Mouse (Mus musculus) CH12.LX (cell line): ENCODE measurements around the gene Nhsl1. TPM values are rescaled to one million over a fixed set of nuclear protein-coding genes. Genes with fewer than 3 reads are reported as not detected.

ENCODE experiments used
- DNase-seq: peaks from one replicate; pipeline ENCODE4 v3.0.0-alpha.2; 2013; ENCODE audit errors: extremely low read depth
- H3K27ac ChIP-seq: 2 replicates; pipeline ENCODE4 v1.5.1; 2012; ENCODE audit warnings: low read depth, mild to moderate bottlenecking, control low read depth, moderate library complexity; ENCODE audit not compliant: insufficient read depth
- H3K27me3 ChIP-seq: replicated peaks from 2 replicates; pipeline ENCODE3; 2012; ENCODE audit warnings: inconsistent platforms
- H3K36me3 ChIP-seq, 2 experiments: replicated peaks in 1 of 2; 2 replicates each; pipeline versions ENCODE3 to v1.6.1; 2012; ENCODE audit warnings: inconsistent platforms in 1 of 2, low read length in 1 of 2, mild to moderate bottlenecking in 1 of 2, mixed read lengths in 1 of 2, moderate library complexity in 1 of 2; ENCODE audit not compliant: control insufficient read depth in 1 of 2, insufficient read depth in 1 of 2
- H3K4me1 ChIP-seq, 2 experiments: 2 replicates each; pipeline ENCODE4 v1.6.1; 2012; ENCODE audit warnings: inconsistent platforms in 1 of 2, moderate library complexity in 1 of 2; ENCODE audit not compliant: insufficient read depth in 2 of 2, control insufficient read depth in 1 of 2
- H3K4me2 ChIP-seq: 2 replicates; pipeline ENCODE4 v1.6.1; 2012; ENCODE audit warnings: low read depth, mild to moderate bottlenecking, control low read depth; ENCODE audit not compliant: poor library complexity, insufficient read depth, severe bottlenecking
- H3K4me3 ChIP-seq, 3 experiments: fragments of 150-350 bp in 1 of 3; sonication (generic) in 1 of 3; replicated peaks in 1 of 3; 2 replicates each; pipeline versions ENCODE3 to v1.5.1; 2011 to 2012; ENCODE audit warnings: low read depth in 2 of 3, low read length in 2 of 3, mild to moderate bottlenecking in 2 of 3, moderate library complexity in 2 of 3, control low read depth in 1 of 3, improper control_type of control experiment in 1 of 3, inconsistent platforms in 1 of 3, mixed read lengths in 1 of 3; ENCODE audit not compliant: poor library complexity in 1 of 3
- H3K79me2 ChIP-seq: replicated peaks from 2 replicates; pipeline ENCODE4 v1.6.1; 2012; ENCODE audit warnings: mild to moderate bottlenecking, moderate library complexity; ENCODE audit not compliant: control insufficient read depth, poor library complexity, insufficient read depth, severe bottlenecking; ENCODE audit errors: extremely low read depth
- H3K9ac ChIP-seq: 2 replicates; pipeline ENCODE4 v1.6.1; 2012; ENCODE audit warnings: low read depth, mild to moderate bottlenecking, control low read depth, moderate library complexity; ENCODE audit not compliant: insufficient read depth
- H3K9me3 ChIP-seq: replicated peaks from 2 replicates; pipeline ENCODE3; 2012; ENCODE audit warnings: low read length, inconsistent platforms, mixed read lengths
- BHLHE40 ChIP-seq: IDR thresholded peaks from 2 replicates; pipeline ENCODE4 v1.6.1; 2011; ENCODE audit warnings: mild to moderate bottlenecking, low read depth, low read length, improper control_type of control experiment
- CHD2 ChIP-seq: IDR thresholded peaks from 2 replicates; pipeline ENCODE4 v1.6.1; 2011; ENCODE audit warnings: low read length, improper control_type of control experiment
- ETS1 ChIP-seq: conservative IDR thresholded peaks from 2 replicates; pipeline ENCODE4 v1.6.1; 2012; ENCODE audit warnings: low read depth, mild to moderate bottlenecking, inconsistent platforms, low read length, improper control_type of control experiment, moderate library complexity
- GABPA ChIP-seq: IDR thresholded peaks from 2 replicates; pipeline ENCODE4 v1.6.1; 2012; ENCODE audit warnings: low read depth, low read length, improper control_type of control experiment, inconsistent platforms; ENCODE audit not compliant: insufficient replicate concordance
- HCFC1 ChIP-seq: IDR thresholded peaks from 2 replicates; pipeline ENCODE4 v1.6.1; 2012; ENCODE audit warnings: low read depth, mild to moderate bottlenecking, inconsistent platforms, low read length, improper control_type of control experiment
- IRF4 ChIP-seq: IDR thresholded peaks from 2 replicates; pipeline ENCODE4 v1.6.1; 2014; ENCODE audit warnings: low read depth, mild to moderate bottlenecking, inconsistent platforms, low read length, improper control_type of control experiment
- MEF2A ChIP-seq: IDR thresholded peaks from 2 replicates; pipeline ENCODE4 v1.6.1; 2014; ENCODE audit warnings: low read depth, mild to moderate bottlenecking, inconsistent platforms, low read length, improper control_type of control experiment, borderline replicate concordance
- PAX5 ChIP-seq: IDR thresholded peaks from 2 replicates; pipeline ENCODE4 v1.6.1; 2012; ENCODE audit warnings: low read length, inconsistent platforms, mixed read lengths
- SMC3 ChIP-seq: IDR thresholded peaks from 2 replicates; pipeline ENCODE4 v1.6.1; 2011; ENCODE audit warnings: low read depth, low read length, improper control_type of control experiment
- TBP ChIP-seq: conservative IDR thresholded peaks from 2 replicates; pipeline ENCODE4 v1.6.1; 2011; ENCODE audit warnings: low read depth, low read length, improper control_type of control experiment
- UBTF ChIP-seq: IDR thresholded peaks from 2 replicates; pipeline ENCODE4 v1.6.1; 2012; ENCODE audit warnings: low read depth, mild to moderate bottlenecking, inconsistent platforms, low read length, improper control_type of control experiment, moderate library complexity
- USF2 ChIP-seq: conservative IDR thresholded peaks from 2 replicates; pipeline ENCODE4 v1.6.1; 2011; ENCODE audit warnings: low read depth, low read length, improper control_type of control experiment
- ZMIZ1 ChIP-seq: IDR thresholded peaks from 2 replicates; pipeline ENCODE4 v1.6.1; 2012; ENCODE audit warnings: low read depth, mild to moderate bottlenecking, inconsistent platforms, low read length, improper control_type of control experiment
- ZNF384 ChIP-seq: IDR thresholded peaks from 2 replicates; pipeline ENCODE4 v1.6.1; 2012; ENCODE audit warnings: low read depth, low read length, improper control_type of control experiment, inconsistent platforms
- dilution Hi-C: fragments of 300-500 bp; cut with MboI; formaldehyde crosslinking; loops from 2 replicates; pipeline ENCODE4 v1.14.3; 2020; ENCODE audit warnings: low sequenced_read_pairs; ENCODE audit not compliant: extremely low pct_unique_long_range_greater_than_20kb, extremely low pct_ligation_motif_present
- in situ Hi-C: fragments of 300-500 bp; cut with MboI; formaldehyde crosslinking; loops from 3 replicates; pipeline ENCODE4 v1.14.3; 2019; ENCODE audit warnings: low sequenced_read_pairs, low pct_ligation_motif_present, low pct_unique_long_range_greater_than_20kb, mixed read lengths
- polyA plus RNA-seq: library from polyadenylated mRNA; unstranded; fragments of >175 nt; gene quantifications from 2 replicates; pipeline ENCODE4 v1.2.1, GENCODE M21; 2012; ENCODE audit warnings: low read depth; ENCODE audit not compliant: insufficient read length
- total RNA-seq, 2 experiments: library from RNA; depleted of rRNA; stranded (reverse); fragments of 300-350 nt in 1 of 2; fragments of >200 nt in 1 of 2; gene quantifications; 2 replicates each; pipeline ENCODE4 v1.2.3; 2012 to 2014

The Nhsl1 gene
- total and polyA plus RNA-seq, 3 experiments, result 0.13 to 0.19 (median 0.15) TPM

DNA sequence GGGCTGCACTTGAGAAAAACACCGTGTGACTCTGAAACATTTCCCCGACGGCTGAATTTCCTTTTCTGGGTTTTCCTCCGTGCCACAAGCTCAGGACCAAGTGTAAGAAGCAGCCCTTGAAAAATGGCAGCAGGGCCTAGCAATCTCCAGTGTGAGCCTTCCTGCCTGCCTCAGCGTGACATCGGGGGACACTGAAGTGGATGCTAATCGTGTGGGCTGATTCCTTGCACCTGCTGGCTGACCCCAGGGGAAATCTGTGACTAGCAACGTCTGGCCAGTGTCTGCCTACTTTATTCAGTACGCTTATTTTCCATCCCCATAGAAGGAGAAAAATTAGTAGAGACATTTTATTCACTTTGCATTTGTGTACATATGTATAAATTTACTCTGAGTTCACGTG, 100.7 kb downstream of the Nhsl1 start:
- peak overlapping the region in 1 of 3 experiments; percentile 37 for H3K4me3 ChIP-seq
- dilution Hi-C loops, result no loop called here
- no peak for DNase-seq
- no peak overlapping the region for H3K4me2 ChIP-seq
- H3K36me3 ChIP-seq, result no peaks in the 10 kb centered on the region
- H3K4me1 ChIP-seq, result peaks cover 3 to 13% of the 10 kb centered on the region in 2 experiments
- TF ChIP-seq GABPA (no peak), BHLHE40 (0 out of 2 replicates have a peak, but pooled peaks have one; percentile 14)
- no peak overlapping the region for H3K9ac ChIP-seq
- in situ Hi-C loops, result no loop called here
- no peaks in the 10 kb centered on the region for H3K9me3 ChIP-seq
- no peak overlapping the region for H3K27ac ChIP-seq
- no peaks in the 10 kb centered on the region for H3K79me2 ChIP-seq
- no peaks in the 10 kb centered on the region for H3K27me3 ChIP-seq

DNA sequence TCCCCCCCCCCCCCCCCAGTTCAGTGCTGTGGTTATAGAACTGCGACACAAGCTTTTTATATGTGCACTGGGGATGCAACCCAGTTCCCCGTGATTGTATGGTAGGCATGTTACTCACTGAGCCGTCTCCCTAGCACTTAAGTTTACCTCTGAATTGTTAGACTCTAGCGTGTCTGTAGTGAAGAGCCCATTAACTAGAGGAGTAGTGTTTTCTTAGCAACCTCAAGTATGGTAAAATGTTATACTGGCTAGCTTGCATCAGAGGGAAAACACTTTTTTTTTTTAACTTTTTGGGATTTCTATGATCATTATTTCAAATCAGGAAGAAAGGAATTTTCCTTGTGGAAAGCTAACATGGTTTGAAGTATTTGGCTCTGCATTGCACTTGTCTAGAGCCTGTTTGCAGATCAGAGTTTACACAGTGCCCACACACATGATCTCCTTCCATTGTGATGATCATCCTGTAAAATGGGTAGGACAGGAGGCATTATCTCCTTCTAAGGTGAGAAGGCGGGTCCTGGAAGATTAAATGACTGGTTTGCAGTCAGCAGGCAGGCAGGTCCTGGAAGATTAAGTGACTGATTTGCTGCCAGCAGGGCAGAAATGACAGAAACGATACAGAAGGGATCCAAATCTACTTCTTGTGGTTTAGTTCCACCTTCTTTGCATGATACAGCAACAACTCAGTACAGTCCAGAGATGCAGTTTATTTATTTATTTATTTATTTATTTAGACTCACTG, 101.6 kb downstream of the Nhsl1 start:
- Histone ChIP-seq H3K9me3 (no peaks in the 10 kb centered on the region), H3K79me2 (no peaks in the 10 kb centered on the region), H3K27me3 (no peaks in the 10 kb centered on the region), H3K36me3 (no peaks in the 10 kb centered on the region), H3K4me1 (peaks cover 3 to 13% of the 10 kb centered on the region in 2 experiments), H3K9ac (no peak overlapping the region), H3K4me3 (no peak overlapping the region), H3K4me2 (no peak overlapping the region), H3K27ac (no peak overlapping the region)
- TF ChIP-seq USF2, result no peak
- TF ChIP-seq ETS1, result no peak
- no peak for TF ChIP-seq CHD2
- no peak for TF ChIP-seq MEF2A
- TF ChIP-seq UBTF, result no peak
- no peak for TF ChIP-seq HCFC1
- DNase-seq, result peak; percentile 11
- dilution Hi-C loops (no loop called here), in situ Hi-C loops (no loop called here)

DNA sequence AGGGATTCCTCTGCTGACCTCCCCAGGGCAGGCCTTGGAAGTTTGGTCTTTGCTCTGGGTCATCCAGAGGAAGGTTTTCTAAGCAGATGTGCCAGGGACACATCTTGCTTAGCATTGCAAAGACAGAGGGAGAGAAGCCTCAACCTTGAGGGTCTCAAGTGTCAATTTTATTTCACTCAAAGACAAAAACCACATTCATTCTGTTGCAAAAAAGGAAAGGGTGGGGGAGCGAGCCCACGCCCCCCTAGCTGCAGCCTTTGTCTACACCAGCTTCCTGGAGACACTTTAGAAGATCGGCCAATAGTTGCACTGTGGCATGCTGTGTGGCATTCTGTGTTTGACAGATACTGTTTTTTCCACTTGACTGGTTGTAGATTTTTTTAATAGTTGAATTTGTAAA, 104.2 kb downstream of the Nhsl1 start:
- TF ChIP-seq MEF2A (no peak), HCFC1 (no peak), ZMIZ1 (no peak), UBTF (no peak), PAX5 (no peak), SMC3 (no peak), ZNF384 (no peak), TBP (no peak), IRF4 (no peak)
- in situ Hi-C loops, result no loop called here
- H3K27me3 ChIP-seq, result no peaks in the 10 kb centered on the region
- H3K9me3 ChIP-seq, result no peaks in the 10 kb centered on the region
- DNase-seq, result no peak
- H3K79me2 ChIP-seq, result no peaks in the 10 kb centered on the region
- H3K36me3 ChIP-seq, result no peaks in the 10 kb centered on the region
- H3K4me3 ChIP-seq, result no peak overlapping the region
- H3K9ac ChIP-seq, result no peak overlapping the region
- H3K27ac ChIP-seq, result no peak overlapping the region
- dilution Hi-C loops, result no loop called here
- no peak overlapping the region for H3K4me2 ChIP-seq
- peaks cover 3 to 13% of the 10 kb centered on the region in 2 experiments for H3K4me1 ChIP-seq
